8 mouse cellular contexts compared by ENCODE assay signal in genomic region chr10:98748856-98749583, GRCm38 (mm10).
DNase-seq lines count a peak whose midpoint lies in the region; ATAC-seq and TF ChIP-seq lines count a peak whose summit lies in the region.

No protein-coding gene starts in this region.

- H3K9me3 ChIP-seq in neural tube, embryonic 11.5 days (ENCODE audit: control insufficient read depth, low read length) = no peaks in the 10 kb centered on the region

- no peaks in the 10 kb centered on the region for H3K27me3 ChIP-seq in neural tube, embryonic 11.5 days (ENCODE audit: control insufficient read depth, insufficient read depth, low read length)

- TF ChIP-seq CTCF in embryonic fibroblast, embryonic 13.5 days (IDR thresholded peaks at IDR 0.05; ENCODE audit: borderline replicate concordance, insufficient read depth, low read length) = no peak

- H3K27ac ChIP-seq in neural tube, embryonic 11.5 days (ENCODE audit: low read depth, low read length) = no peak overlapping the region
- H3K27ac ChIP-seq in embryonic fibroblast, embryonic 13.5 days (ENCODE audit: insufficient read depth, low read length) = peak overlapping the region; percentile 15; the same call in 1 of the 2 replicates

- ATAC-seq in neural tube, embryonic 11.5 days (ENCODE audit: insufficient read depth, low FRiP score, low TSS enrichment) = peak; percentile 62
- no peak for ATAC-seq in megakaryocyte-erythroid progenitor cell, adult 5-6 weeks (replicated peaks; ENCODE audit: low FRiP score, low TSS enrichment, poor library complexity, severe bottlenecking)
- no peak for ATAC-seq in inflammation-experienced regulatory T-cells, adult 6 months

- no peaks in the 10 kb centered on the region for H3K36me3 ChIP-seq in neural tube, embryonic 11.5 days (ENCODE audit: control insufficient read depth, insufficient read depth, low read length)

- WGBS in neural tube, embryonic 11.5 days = 7% methylated on average over 3 of the region's 3 CpGs

- no peak overlapping the region for H3K4me2 ChIP-seq in neural tube, embryonic 11.5 days (ENCODE audit: low read depth)

- DNase-seq in neural tube, embryonic 11.5 days (ENCODE audit: low spot score) = peak; percentile 18
- no peak for DNase-seq in neural tube, embryonic 10.5 days (ENCODE audit: extremely low spot score, low spot score)
- peak; percentile 24 for DNase-seq in kidney, postnatal 10 days
- peak; percentile 86 for DNase-seq in retina, postnatal 1 day
- DNase-seq in urinary bladder, postnatal 25 days (ENCODE audit: low spot score) = no peak

- H3K4me1 ChIP-seq in neural tube, embryonic 11.5 days (ENCODE audit: control insufficient read depth, insufficient read depth, low read length) = 0 out of 2 replicates have a peak, but pooled peaks cover 4% of the 10 kb centered on the region
- H3K4me1 ChIP-seq in embryonic fibroblast, embryonic 13.5 days (ENCODE audit: control insufficient read depth, insufficient read depth, low read length) = peaks cover 15% of the 10 kb centered on the region; the same call in 1 of the 2 replicates

- no peak for TF ChIP-seq POLR2A in embryonic fibroblast, embryonic 13.5 days (IDR thresholded peaks at IDR 0.05; ENCODE audit: low read depth, low read length)

- no peak overlapping the region for H3K9ac ChIP-seq in neural tube, embryonic 11.5 days (ENCODE audit: low read length)

- no peak overlapping the region for H3K4me3 ChIP-seq in neural tube, embryonic 11.5 days (ENCODE audit: low read depth, low read length)
- no peak overlapping the region for H3K4me3 ChIP-seq in embryonic fibroblast, embryonic 13.5 days (ENCODE audit: insufficient read depth, low read length)

Comparison
In these comparisons a context has a peak if more than half of its experiments do, and no peak if none do; other contexts are left out.
1. DNase-seq: peak in neural tube, embryonic 11.5 days (single experiment), kidney, postnatal 10 days (single experiment) and retina, postnatal 1 day (single experiment); none in neural tube, embryonic 10.5 days (single experiment) and urinary bladder, postnatal 25 days (single experiment).